Mouse (Mus musculus) lung, embryonic 16.5 days (tissue): ENCODE results near the gene Maml2. TPM values are rescaled to one million over a fixed set of nuclear protein-coding genes. Genes with fewer than 3 reads are reported as not detected.

Experiments
- ATAC-seq: fragments of 200-750 bp; cut with Nextera tagmentation; 2 replicates; pipeline ENCODE4 v1.8.0; 2017; ENCODE audit warnings: low read depth, mild to moderate bottlenecking, moderate library complexity
- H3K27ac ChIP-seq: fragments of 300-500 bp; sonication (generic); 2 replicates; pipeline ENCODE4 v1.5.1; 2014; ENCODE audit warnings: mild to moderate bottlenecking, control low read depth, low read length
- H3K27me3 ChIP-seq: fragments of 300-500 bp; sonication (generic); 2 replicates; pipeline ENCODE4 v1.6.1; 2014; ENCODE audit warnings: low read depth, low read length, mixed read lengths; ENCODE audit not compliant: control insufficient read depth, insufficient read depth
- H3K36me3 ChIP-seq: fragments of 300-500 bp; sonication (generic); 2 replicates; pipeline ENCODE4 v1.6.1; 2014; ENCODE audit warnings: low read length; ENCODE audit not compliant: control insufficient read depth, insufficient read depth
- H3K4me1 ChIP-seq: fragments of 300-500 bp; sonication (generic); replicated peaks from 2 replicates; pipeline ENCODE4 v1.6.1; 2014; ENCODE audit warnings: low read length, mixed read lengths; ENCODE audit not compliant: control insufficient read depth, insufficient read depth
- H3K4me2 ChIP-seq: fragments of 300-500 bp; sonication (generic); 2 replicates; pipeline ENCODE4 v1.6.1; 2014; ENCODE audit warnings: low read depth, low read length, control low read depth
- H3K4me3 ChIP-seq: fragments of 300-500 bp; sonication (generic); 2 replicates; pipeline ENCODE4 v1.5.1; 2014; ENCODE audit warnings: mild to moderate bottlenecking, low read length, control low read depth
- H3K9ac ChIP-seq: fragments of 300-500 bp; sonication (generic); 2 replicates; pipeline ENCODE4 v1.6.1; 2014; ENCODE audit warnings: low read length, control low read depth
- H3K9me3 ChIP-seq: fragments of 300-500 bp; sonication (generic); 2 replicates; pipeline ENCODE4 v1.6.1; 2016; ENCODE audit warnings: low read length; ENCODE audit not compliant: control insufficient read depth
- WGBS: fragments of 180-500 bp; shearing (Covaris S2); extraction: QIAGEN DNeasy Blood & Tissue Kit; methylation state at CpG from one replicate; pipeline ENCODE4 v1.1.7; 2014; 5-methylcytosine and 5-hydroxymethylcytosine counted together
- polyA plus RNA-seq: library from polyadenylated mRNA; unstranded; fragments of >200 nt; fragmentation: Nextera tagmentation; extraction: Ambion mirVana; gene quantifications from 2 replicates; pipeline ENCODE4 v1.2.1, GENCODE M21; 2015

Maml2 gene
- polyA plus RNA-seq, 1 experiment from 2014 or later = 15.3 TPM

DNA sequence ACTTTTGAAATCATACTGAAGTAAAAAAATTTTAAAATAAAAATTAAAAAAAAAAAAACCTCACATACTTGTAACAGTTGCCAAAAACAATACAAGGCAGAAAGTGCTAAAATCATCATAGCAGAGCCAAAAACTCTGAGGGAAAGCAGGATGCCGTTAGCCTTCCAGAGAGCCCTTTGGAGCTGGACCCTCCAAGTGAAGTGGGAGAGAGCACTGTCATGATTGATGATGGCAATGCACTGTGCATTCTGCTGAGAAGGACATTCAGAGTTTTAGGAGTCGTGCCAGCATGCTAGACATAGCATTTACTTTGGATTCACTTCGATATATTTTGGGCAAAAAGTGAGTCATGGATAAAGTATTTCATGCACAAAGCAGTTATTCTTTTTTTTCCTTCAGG is 313.8 kb downstream of the Maml2 start:
- Histone ChIP-seq H3K27ac (no peak overlapping the region; the same call in 1 of the 2 replicates), H3K9me3 (no peaks in the 10 kb centered on the region)

DNA sequence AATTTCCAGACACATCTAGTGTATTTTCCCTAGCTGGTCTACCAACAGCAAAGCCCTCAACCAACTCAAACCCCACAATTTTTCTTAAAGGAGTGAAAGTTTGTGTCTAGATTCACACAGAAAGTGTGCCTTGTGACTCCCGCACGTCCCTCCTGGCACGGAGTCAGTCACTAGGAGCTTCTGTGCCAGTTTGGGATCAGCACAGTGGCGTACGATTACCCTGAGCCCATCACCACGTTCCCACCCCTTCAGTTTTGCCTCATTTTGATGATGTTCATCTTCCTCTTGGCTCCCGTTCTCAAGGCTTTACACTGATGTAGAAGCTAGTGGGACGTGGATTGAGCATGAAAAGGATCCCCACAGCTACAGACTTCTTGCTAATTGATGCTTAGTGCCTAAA is 314.6 kb downstream of the Maml2 start:
- Histone ChIP-seq H3K4me3 (no peak overlapping the region), H3K27ac (peak overlapping the region; percentile 87), H3K27me3 (no peaks in the 10 kb centered on the region), H3K9ac (no peak overlapping the region), H3K4me2 (no peak overlapping the region), H3K9me3 (no peaks in the 10 kb centered on the region), H3K36me3 (no peaks in the 10 kb centered on the region), H3K4me1 (peaks cover 30% of the 10 kb centered on the region)
- WGBS = 80% methylated on average over 8 of the region's 8 CpGs
- ATAC-seq = no peak

More for the DNA sequence above, 313.8 kb downstream of the Maml2 start:
- Histone ChIP-seq H3K4me2 (no peak overlapping the region), H3K36me3 (no peaks in the 10 kb centered on the region), H3K9ac (no peak overlapping the region), H3K4me1 (peaks cover 30% of the 10 kb centered on the region), H3K27me3 (no peaks in the 10 kb centered on the region), H3K4me3 (no peak overlapping the region)
- WGBS = 32% methylated on average over 3 of the region's 3 CpGs
- peak; percentile 57 for ATAC-seq

DNA sequence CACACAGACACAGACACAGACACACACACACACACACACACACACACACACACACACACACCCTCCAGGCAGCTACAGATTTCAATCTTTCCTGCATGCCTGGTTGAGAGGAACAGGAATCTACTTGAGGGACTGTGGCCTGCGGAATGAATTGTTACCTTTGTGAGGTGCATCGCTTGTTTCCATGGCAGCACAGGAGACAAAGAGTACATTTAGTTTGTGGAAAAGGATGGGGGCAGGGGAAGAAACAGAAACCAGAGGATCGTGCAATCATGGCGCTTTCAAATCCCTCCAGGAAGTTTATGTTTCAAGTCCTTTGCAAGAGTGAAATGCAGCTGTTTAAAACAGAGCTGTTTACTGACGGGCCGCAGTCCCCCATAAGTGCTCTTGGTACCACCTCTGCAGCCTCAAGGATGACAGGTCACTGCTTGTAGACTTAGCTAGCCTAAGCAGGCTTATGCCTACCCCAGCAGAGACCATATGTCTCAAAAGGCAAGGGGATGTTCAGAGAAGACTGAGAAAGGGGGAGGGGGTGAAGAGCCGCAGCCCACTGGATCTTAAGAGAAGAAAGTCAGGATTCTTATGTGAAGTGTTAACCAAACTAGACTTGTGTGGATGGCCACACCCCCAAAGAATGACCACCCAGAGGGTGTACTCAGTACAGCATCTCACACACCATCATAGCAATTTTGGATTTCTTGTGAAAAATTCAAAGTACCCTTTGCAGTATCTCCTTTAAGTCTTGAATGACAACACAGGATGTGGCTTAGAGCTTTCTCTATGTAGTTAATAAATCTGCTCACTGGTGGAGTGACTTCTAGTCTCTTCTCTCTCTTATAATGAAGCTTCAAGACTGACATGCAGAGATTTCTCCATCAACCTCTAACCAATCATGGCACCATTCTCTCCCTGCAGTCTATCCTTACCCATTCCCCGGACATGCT is 315.8 kb downstream of the Maml2 start:
- Histone ChIP-seq H3K36me3 (no peaks in the 10 kb centered on the region), H3K27me3 (no peaks in the 10 kb centered on the region), H3K9ac (0 out of 2 replicates have a peak overlapping the region, but pooled peaks have one; percentile 21), H3K27ac (peak overlapping the region; percentile 87), H3K4me2 (peak overlapping the region; percentile 33; the same call in 1 of the 2 replicates), H3K4me3 (0 out of 2 replicates have a peak overlapping the region, but pooled peaks have one; percentile 7), H3K4me1 (peaks cover 30% of the 10 kb centered on the region), H3K9me3 (no peaks in the 10 kb centered on the region)
- peak; percentile 65 for ATAC-seq
- 27% methylated on average over 8 of the region's 8 CpGs for WGBS

DNA sequence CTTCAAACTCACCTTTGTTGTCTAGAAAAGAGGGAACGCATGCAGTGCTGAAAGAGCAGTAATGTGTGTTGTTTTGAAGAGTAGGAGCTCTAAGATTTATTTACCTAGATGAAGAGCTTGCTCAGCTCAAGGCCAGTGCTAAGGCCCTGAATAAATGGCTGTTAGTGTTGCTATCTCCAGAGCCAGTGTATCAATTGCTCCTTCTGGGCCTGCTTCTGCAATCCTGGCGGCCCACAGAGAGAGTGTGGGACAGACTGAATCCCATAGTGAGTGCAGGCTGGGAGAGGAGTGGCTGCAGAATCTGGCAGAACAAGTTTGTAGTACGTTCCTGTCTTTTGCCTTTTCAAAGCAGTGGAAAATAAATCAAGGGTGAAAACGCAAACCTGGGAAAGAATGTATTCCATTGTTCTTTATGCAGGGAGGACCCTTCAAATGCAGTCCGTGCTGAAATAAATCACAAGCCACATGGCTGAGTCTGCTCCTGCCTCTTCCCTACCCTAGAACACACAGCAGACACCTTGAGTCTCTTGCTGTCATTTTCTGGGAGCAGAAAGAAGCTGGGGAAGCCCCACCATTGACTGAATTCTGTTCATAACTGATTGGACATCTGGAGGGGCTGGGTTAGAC is 318.7 kb downstream of the Maml2 start:
- Histone ChIP-seq H3K36me3 (no peaks in the 10 kb centered on the region), H3K27me3 (no peaks in the 10 kb centered on the region), H3K4me1 (peaks cover 25% of the 10 kb centered on the region), H3K27ac (peak overlapping the region; percentile 76), H3K4me2 (no peak overlapping the region), H3K9me3 (no peaks in the 10 kb centered on the region), H3K9ac (no peak overlapping the region), H3K4me3 (no peak overlapping the region)
- peak; percentile 53; the same call in 1 of the 2 replicates for ATAC-seq
- 32% methylated on average over 5 of the region's 5 CpGs for WGBS

DNA sequence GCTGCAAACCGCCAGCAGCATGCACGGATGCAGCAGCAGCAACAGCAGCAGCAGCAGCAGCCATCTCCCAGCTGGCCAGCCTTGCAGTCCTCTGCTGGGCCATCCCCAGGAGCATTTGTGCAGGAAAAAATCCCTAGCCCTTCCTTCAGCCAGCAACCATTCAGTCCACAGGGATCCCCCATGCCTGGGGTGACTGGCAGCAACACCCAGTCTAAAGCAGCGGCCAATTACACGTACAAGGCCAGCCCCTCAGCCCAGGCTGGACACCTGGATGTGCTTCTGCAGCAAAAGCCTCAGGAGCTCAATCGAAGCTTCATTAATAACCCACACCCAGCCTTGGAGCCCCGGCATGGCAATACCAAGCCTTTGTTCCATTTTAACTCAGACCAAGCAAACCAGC is 323.0 kb downstream of the Maml2 start:
- ATAC-seq = no peak
- peaks cover 6% of the 10 kb centered on the region for H3K4me1 ChIP-seq

DNA sequence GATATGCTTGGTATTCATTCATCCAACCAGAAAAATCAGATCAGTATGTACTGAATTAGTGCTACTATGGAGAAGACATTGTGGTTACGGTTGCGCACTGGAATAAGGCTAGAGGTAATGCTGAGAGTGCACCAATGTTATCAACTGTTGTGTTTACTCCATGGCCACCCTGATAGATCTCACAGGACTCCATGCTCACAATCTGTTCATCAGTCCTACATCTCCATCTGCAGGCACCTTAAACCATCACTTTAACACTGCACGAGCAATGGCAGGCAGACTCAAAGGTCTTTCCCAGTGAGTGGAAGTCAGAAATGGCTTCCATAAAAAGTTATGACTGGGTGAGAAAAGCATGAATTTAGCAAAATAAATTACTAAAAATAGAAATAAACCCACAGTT is 324.2 kb downstream of the Maml2 start:
- Histone ChIP-seq H3K9me3 (no peaks in the 10 kb centered on the region), H3K27ac (no peak overlapping the region), H3K9ac (no peak overlapping the region), H3K36me3 (no peaks in the 10 kb centered on the region), H3K27me3 (no peaks in the 10 kb centered on the region), H3K4me3 (no peak overlapping the region), H3K4me1 (no peaks in the 10 kb centered on the region), H3K4me2 (no peak overlapping the region)
- ATAC-seq = no peak
- 84% methylated on average over 3 of the region's 3 CpGs for WGBS

More for the DNA sequence above, 323.0 kb downstream of the Maml2 start:
- H3K9me3 ChIP-seq = no peaks in the 10 kb centered on the region
- H3K27ac ChIP-seq = no peak overlapping the region
- no peak overlapping the region for H3K4me3 ChIP-seq
- no peaks in the 10 kb centered on the region for H3K36me3 ChIP-seq
- WGBS = 79% methylated on average over 6 of the region's 6 CpGs
- H3K4me2 ChIP-seq = no peak overlapping the region
- H3K27me3 ChIP-seq = no peaks in the 10 kb centered on the region
- H3K9ac ChIP-seq = no peak overlapping the region

DNA sequence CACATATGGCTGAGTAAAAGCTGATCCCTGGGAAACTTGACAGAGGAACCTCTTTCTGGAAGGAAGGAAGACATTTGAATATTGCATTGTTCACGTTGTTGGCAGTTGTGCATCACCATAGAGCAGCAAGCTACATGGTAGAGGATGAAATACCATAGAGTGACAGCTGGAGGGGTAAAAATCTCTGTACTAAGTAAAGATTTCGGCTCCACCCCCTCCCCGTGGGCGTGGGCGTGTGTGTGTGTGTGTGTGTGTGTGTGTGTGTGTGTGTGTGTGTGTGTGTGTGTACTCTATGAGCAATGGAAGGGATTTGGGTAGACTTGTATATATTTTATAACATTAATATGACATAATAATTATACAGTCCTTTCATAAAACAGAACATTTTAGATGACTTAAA is 324.7 kb downstream of the Maml2 start:
- Histone ChIP-seq H3K9me3 (no peaks in the 10 kb centered on the region), H3K27ac (no peak overlapping the region), H3K4me1 (no peaks in the 10 kb centered on the region), H3K4me2 (no peak overlapping the region), H3K36me3 (no peaks in the 10 kb centered on the region), H3K4me3 (no peak overlapping the region), H3K27me3 (no peaks in the 10 kb centered on the region), H3K9ac (no peak overlapping the region)
- ATAC-seq = no peak
- 81% methylated on average over 5 of the region's 5 CpGs for WGBS

DNA sequence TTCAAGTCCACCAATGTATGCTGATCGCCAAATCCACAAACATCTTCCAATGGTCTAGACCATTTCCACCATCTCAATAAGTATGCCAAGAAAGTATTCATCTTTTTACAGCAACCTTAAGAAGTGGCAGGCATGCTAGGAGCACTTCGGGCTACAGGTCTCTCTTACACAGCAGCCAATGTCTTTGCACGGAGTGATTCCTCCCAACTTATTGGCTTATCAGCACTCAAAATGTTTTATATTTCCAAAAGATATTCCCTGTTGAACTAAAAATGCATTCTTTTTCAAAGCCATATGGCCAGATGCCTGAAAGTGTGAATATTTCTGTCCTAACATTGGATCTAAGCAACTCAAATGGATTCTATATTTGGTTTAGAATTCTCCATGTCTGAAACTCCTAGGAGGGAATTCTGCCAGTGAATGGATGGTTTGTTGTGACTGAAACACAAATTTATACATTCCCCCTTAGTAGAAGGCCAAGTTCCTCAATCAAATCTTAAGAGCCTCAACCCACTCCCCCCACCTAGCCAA is 326.2 kb downstream of the Maml2 start:
- Histone ChIP-seq H3K4me2 (no peak overlapping the region), H3K9ac (no peak overlapping the region), H3K4me1 (no peaks in the 10 kb centered on the region), H3K27me3 (no peaks in the 10 kb centered on the region), H3K9me3 (no peaks in the 10 kb centered on the region), H3K4me3 (no peak overlapping the region), H3K36me3 (no peaks in the 10 kb centered on the region), H3K27ac (no peak overlapping the region)
- ATAC-seq = no peak
- WGBS = 90% methylated on average over 3 of the region's 3 CpGs

DNA sequence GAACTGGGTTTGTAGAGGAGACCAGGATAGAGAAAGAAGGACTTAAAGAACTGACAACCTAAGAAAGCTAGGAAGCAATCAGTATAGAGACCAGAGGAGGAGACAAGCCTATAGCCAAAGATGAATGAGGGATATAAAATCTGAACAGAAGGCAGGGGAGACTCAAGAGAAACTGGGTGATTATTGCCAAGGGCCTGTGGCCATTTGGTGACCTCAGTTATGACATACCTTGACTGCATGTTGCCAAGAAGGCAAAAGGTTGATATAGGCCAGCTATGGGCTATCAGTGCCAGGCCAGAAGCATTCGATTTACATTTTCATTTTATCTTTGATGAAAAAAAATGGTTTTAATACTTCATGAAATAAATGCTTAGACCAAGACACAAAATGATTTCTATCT is 327.0 kb downstream of the Maml2 start:
- no peaks in the 10 kb centered on the region for H3K36me3 ChIP-seq
- WGBS = 78% methylated on average over 1 of the region's 1 CpGs
- no peak for ATAC-seq
- H3K9ac ChIP-seq = no peak overlapping the region
- no peaks in the 10 kb centered on the region for H3K27me3 ChIP-seq
- H3K27ac ChIP-seq = no peak overlapping the region
- no peaks in the 10 kb centered on the region for H3K4me1 ChIP-seq
- no peak overlapping the region for H3K4me2 ChIP-seq
- no peaks in the 10 kb centered on the region for H3K9me3 ChIP-seq
- H3K4me3 ChIP-seq = no peak overlapping the region
